12 mouse cellular contexts compared by ENCODE assay signal in the genomic region with DNA sequence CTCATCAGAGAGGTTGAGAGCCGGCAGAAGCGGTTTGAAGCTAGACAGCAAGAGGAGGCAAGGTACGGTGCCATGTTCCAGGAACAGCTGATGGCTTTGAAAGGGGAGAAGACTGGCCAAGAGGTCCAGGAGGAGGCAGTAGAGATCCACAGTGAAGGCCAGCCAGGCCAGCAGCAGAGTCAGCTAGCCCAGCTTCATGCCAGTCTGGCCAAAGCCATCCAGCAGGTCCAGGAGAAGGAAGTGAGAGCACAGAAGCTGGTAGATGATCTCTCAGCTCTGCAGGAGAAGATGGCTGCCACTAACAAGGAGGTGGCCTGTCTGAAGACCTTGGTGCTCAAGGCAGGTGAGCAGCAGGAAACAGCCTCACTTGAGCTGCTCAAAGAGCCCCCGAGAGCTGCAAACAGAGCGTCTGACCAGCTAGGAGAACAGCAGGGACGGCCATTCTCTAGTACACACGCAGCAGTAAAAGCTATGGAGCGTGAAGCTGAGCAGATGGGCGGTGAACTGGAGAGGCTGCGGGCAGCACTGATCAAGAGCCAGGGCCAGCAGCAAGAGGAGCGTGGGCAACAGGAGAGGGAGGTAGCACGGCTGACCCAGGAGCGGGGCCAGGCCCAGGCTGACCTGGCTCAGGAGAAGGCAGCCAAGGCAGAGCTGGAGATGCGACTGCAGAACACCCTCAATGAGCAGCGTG. TPM values are rescaled to one million over a fixed set of nuclear protein-coding genes. Genes with fewer than 3 reads are reported as not detected.
DNase-seq lines count a peak whose midpoint lies in the region; ATAC-seq and TF ChIP-seq lines count a peak whose summit lies in the region.
"Had no signal": no experiment of that assay in that cellular context is flagged by ENCODE, and none has a peak within 500 bp of the region (broad histone marks: within the 10 kb centered on the region; RNA-seq: fewer than 3 reads in every experiment).

No protein-coding gene starts in this region.

- no peak; the same call in none of the 2 replicates for TF ChIP-seq CTCF in left cerebral cortex, adult 2 months (IDR thresholded peaks at IDR 0.05)

- no peak for ATAC-seq in megakaryocyte-erythroid progenitor cell, adult 5-6 weeks (replicated peaks; ENCODE audit: low FRiP score, low TSS enrichment, poor library complexity, severe bottlenecking)
- ATAC-seq: midbrain, embryonic 15.5 days had no signal

- H3K27ac ChIP-seq in left cerebral cortex, adult 2 months: peak overlapping the region; percentile 37
- H3K27ac ChIP-seq: forebrain, embryonic 10.5 days had no signal

- H3K4me3 ChIP-seq in left cerebral cortex, adult 2 months: no peak overlapping the region
- H3K4me3 ChIP-seq: forebrain, embryonic 10.5 days; midbrain, embryonic 15.5 days had no signal

- intact Hi-C loops in left cerebral cortex, adult 2 months (cut with DNase I): loop anchor here (2.0 to 5.0 kb wide), 2 partner anchors 79 to 347 kb away; no protein-coding TSS in a partner anchor

- peak; percentile 3 for DNase-seq in embryo, embryonic 10 days (ENCODE audit: low spot score)
- no peak for DNase-seq in embryo, embryonic 11 days
- DNase-seq in left cerebral cortex, adult 2 months (ENCODE audit: extremely low spot score in 1 of 2, low spot score in 2 of 2): no peak
- no peak for DNase-seq in left cerebral cortex, adult 18-20 months (ENCODE audit: low spot score in 2 of 2)
- DNase-seq in cerebellum, adult 18-20 months: peak; percentile 68 to 74
- DNase-seq in kidney, postnatal 10 days: peak; percentile 27
- DNase-seq in right cerebral cortex, adult 2 months (ENCODE audit: low spot score in 2 of 2): no peak
- DNase-seq: adrenal gland, postnatal 10 days; lung, postnatal 10 days had no signal

RNA-seq across cellular contexts. Expression of a gene that starts 18.9 kb away (rescaled TPM):
- total RNA-seq in left cerebral cortex, adult 2 months (2021): 10 to 100 TPM in 1 of 2 experiments, 1 to 10 TPM in 1; 8.5 to 10.2 TPM
- 1 to 10 TPM; 6.6 to 6.8 TPM for total RNA-seq in left cerebral cortex, adult 18-20 months (2021)
- total RNA-seq in megakaryocyte-erythroid progenitor cell, adult 5-6 weeks (2014; fragmentation: Nextera tagmentation): 4.7 and 9.2 TPM in 2 replicates
- total RNA-seq in megakaryocyte-erythroid progenitor cell, adult 5-6 weeks (2017): 1.1 and 2.7 TPM in 2 replicates

Comparison
In these comparisons a context has a peak if more than half of its experiments do, and no peak if none do; other contexts are left out.
1. DNase-seq: peak in embryo, embryonic 10 days (single experiment), cerebellum, adult 18-20 months (2 of 2) and kidney, postnatal 10 days (single experiment); none in embryo, embryonic 11 days (single experiment), left cerebral cortex, adult 2 months (0 of 2), left cerebral cortex, adult 18-20 months (0 of 2) and right cerebral cortex, adult 2 months (0 of 2).